Mouse (Mus musculus): ENCODE results near the gene Rsad2. TPM values are rescaled to one million over a fixed set of nuclear protein-coding genes. Genes with fewer than 3 reads are reported as not detected.

Gene Rsad2
- polyA plus RNA-seq, 1 experiment from 2014 or later: 0.58 TPM

DNA sequence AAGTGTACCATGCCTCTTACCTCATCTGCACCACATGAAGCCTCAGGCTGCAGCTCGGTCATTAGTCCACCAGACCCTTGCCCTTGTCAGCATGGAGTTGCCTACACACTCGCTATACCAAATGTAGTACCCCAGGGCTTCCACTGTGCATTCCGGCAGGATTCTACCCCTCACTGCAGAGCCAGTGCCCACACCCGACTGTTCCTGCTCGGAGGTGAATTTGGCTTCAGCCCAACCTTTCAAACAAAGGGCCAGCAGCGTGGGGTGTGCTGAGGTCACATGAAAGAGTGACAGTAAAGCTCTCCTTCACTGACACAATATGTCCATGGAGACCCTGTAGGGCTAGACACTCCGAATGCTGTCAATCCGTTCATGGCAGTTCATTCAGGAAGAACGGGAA, 47.5 kb downstream of the Rsad2 start:
- WGBS: 53% methylated on average over 9 of the region's 9 CpGs
- ATAC-seq (ENCODE audit: low FRiP score): no peak
- H3K4me1 ChIP-seq (replicated peaks; ENCODE audit: control insufficient read depth, insufficient read depth, low read length): peaks cover 32% of the 10 kb centered on the region

DNA sequence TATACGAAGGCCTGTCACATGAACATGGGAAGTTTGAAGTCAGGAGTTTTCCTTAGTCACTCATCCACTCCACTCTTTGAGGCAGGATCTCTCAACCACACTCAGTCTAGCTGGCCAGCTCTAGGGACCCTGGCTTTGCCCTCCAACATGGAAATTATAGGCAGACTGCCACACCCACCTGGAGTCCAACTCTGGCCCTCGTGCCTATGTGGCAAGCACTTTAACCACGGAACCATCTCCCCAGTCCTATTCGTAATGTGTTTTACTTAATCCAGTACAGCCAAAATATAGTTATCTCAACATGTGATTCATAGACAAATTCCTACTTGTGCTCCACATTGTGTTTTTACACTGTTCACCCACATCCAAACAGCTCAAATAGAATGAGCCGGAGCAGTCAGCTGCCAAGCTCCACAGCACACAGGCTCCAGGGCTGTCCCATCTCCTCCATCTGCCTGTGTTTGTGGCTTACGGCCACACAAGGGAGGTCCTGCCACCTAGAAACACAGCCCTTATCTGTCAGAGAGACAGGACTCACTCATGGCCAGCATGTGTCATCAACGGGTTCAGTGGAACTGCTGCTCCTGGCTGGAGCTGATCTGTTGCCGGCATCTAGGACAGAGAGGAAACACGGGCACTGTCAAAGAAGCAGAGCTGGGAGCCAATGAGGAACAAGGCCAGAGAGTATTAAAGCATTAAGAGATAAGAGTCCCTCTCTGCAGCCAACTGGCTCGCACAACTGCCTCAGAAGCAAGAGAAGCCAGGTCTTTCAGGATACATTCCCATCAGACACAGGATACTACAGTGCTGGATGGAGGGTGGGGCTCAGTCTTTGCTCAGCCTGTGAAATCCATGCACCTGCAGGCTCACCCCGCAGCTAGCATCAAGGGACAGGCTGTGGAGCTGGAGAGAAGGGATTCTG, 51.2 kb downstream of the Rsad2 start:
- Histone ChIP-seq H3K9ac (no peak overlapping the region), H3K27me3 (ENCODE audit: control insufficient read depth, insufficient read depth, low read length) (no peaks in the 10 kb centered on the region), H3K27ac (no peak overlapping the region), H3K9me3 (ENCODE audit: control insufficient read depth, low read length) (no peaks in the 10 kb centered on the region), H3K4me2 (replicated peaks) (no peak overlapping the region), H3K4me3 (replicated peaks; ENCODE audit: low read length) (no peak overlapping the region), H3K4me1 (replicated peaks; ENCODE audit: control insufficient read depth, insufficient read depth, low read length) (peaks cover 5% of the 10 kb centered on the region; the same call in 1 of the 2 replicates), H3K36me3 (replicated peaks; ENCODE audit: control insufficient read depth, insufficient read depth) (0 out of 2 replicates have a peak, but pooled peaks cover 9% of the 10 kb centered on the region)
- 88% methylated on average over 11 of the region's 11 CpGs for WGBS
- DNase-seq (ENCODE audit: low spot score): no peak
- no peak for ATAC-seq (ENCODE audit: low FRiP score)

More for the DNA sequence above, 47.5 kb downstream of the Rsad2 start:
- H3K36me3 ChIP-seq (replicated peaks; ENCODE audit: control insufficient read depth, insufficient read depth): 0 out of 2 replicates have a peak, but pooled peaks cover 9% of the 10 kb centered on the region
- no peak overlapping the region for H3K4me2 ChIP-seq (replicated peaks)
- H3K27me3 ChIP-seq (ENCODE audit: control insufficient read depth, insufficient read depth, low read length): no peaks in the 10 kb centered on the region
- DNase-seq (ENCODE audit: low spot score): no peak
- H3K27ac ChIP-seq: no peak overlapping the region
- H3K9me3 ChIP-seq (ENCODE audit: control insufficient read depth, low read length): no peaks in the 10 kb centered on the region
- H3K4me3 ChIP-seq (replicated peaks; ENCODE audit: low read length): no peak overlapping the region
- no peak overlapping the region for H3K9ac ChIP-seq

DNA sequence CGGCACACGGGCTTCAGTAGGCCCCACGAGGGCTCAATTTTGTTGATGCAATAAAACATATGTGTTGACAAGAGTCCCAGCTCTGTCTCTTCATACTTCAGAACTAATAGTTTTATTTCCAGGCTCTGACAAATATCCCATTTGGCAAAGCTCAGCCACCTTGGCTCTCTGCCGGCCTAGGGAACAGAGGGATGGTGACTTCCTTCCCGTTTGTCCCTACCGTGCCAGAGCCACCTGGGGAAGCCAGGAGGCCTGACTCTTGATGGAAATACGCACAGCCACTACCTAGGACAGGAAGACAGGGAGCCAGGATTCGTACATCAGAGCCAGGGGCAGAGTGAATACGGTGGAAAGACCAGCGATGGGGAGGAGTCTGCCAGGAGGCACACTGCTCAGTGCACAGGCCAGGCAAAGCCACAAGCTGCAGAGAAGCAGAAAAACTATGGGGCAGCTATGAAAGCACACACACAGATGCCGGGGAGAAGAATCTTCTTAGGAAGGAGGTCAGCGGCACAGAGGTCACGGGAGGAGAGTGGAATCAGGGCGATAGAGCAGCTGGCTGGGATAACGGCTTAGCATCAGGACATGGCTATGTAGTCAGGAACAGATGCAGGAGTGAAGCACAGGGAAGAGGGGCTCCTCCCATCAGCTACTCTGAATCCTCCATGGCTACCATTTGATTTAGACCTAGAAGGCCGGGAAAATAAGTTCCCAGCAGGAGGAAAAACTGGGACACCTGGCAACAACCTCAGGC, 52.7 kb downstream of the Rsad2 start:
- H3K27me3 ChIP-seq (ENCODE audit: control insufficient read depth, insufficient read depth, low read length): no peaks in the 10 kb centered on the region
- no peak overlapping the region for H3K4me2 ChIP-seq (replicated peaks)
- 83% methylated on average over 16 of the region's 16 CpGs for WGBS
- 0 out of 2 replicates have a peak, but pooled peaks cover under 1% of the 10 kb centered on the region for H3K4me1 ChIP-seq (replicated peaks; ENCODE audit: control insufficient read depth, insufficient read depth, low read length)
- H3K4me3 ChIP-seq (replicated peaks; ENCODE audit: low read length): no peak overlapping the region
- ATAC-seq (ENCODE audit: low FRiP score) (no peak), DNase-seq (ENCODE audit: low spot score) (no peak)
- 0 out of 2 replicates have a peak, but pooled peaks cover 8% of the 10 kb centered on the region for H3K36me3 ChIP-seq (replicated peaks; ENCODE audit: control insufficient read depth, insufficient read depth)
- H3K27ac ChIP-seq: no peak overlapping the region
- no peaks in the 10 kb centered on the region for H3K9me3 ChIP-seq (ENCODE audit: control insufficient read depth, low read length)
- H3K9ac ChIP-seq: no peak overlapping the region

DNA sequence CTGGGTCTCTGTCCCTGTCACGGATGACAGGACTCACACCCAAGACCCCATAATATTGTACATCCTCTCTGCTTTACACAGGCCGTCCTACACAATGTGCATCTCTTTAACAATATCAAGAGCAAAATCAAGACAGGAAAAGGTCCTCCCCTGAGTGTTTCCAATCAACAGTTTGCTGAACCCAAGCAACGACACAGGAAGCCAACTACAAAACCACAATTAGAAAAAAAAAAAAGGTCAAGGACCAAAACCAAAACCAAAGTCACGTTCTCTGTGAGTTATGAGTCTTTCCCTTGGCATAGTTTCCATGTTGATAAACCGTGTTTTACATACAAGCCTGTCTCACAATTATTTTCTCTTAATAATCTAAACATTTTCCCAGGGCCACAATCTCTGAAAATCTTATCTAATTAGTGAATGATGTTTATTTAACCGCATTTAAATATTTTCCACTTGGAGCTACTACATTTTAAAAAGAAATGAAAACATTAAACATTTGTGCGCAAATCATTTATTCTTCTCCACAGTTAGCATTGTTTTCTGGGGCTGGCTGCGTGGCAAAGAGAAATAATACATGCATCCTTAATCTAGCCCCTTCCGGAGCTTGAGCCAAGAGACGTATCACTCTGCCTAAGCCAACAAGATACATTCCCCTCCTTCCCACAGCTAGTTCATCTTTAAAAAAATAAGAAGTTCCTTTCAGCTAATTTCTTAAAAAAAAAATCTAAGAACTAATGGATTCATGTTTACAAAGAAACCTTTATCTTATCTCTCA, 54.4 kb downstream of the Rsad2 start:
- Histone ChIP-seq H3K4me2 (replicated peaks) (no peak overlapping the region), H3K27me3 (ENCODE audit: control insufficient read depth, insufficient read depth, low read length) (no peaks in the 10 kb centered on the region), H3K4me1 (replicated peaks; ENCODE audit: control insufficient read depth, insufficient read depth, low read length) (no peaks in the 10 kb centered on the region), H3K9me3 (ENCODE audit: control insufficient read depth, low read length) (no peaks in the 10 kb centered on the region), H3K27ac (no peak overlapping the region), H3K4me3 (replicated peaks; ENCODE audit: low read length) (no peak overlapping the region), H3K36me3 (replicated peaks; ENCODE audit: control insufficient read depth, insufficient read depth) (0 out of 2 replicates have a peak, but pooled peaks cover 6% of the 10 kb centered on the region), H3K9ac (no peak overlapping the region)
- DNase-seq (ENCODE audit: low spot score): no peak
- no peak for ATAC-seq (ENCODE audit: low FRiP score)
- 84% methylated on average over 10 of the region's 10 CpGs for WGBS

DNA sequence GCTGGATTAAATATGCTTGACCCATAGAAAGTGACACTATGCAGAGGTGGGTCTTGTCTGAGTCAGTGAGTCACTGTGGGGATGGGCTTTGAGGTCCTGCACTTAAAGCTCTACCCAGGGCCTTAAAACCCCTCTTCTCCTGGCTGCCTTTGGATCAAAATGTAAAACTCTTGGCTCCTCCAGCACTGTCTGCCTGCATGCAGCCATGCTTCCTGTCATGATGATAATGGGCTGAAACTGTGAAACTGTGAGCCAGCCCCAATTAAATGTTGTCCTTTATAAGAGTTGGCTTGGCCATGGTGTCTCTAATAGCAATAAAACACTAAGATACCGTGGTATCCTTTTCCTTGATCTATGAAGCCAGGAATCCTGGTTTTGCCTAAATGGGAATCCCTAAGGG, 55.0 kb downstream of the Rsad2 start:
- H3K9ac ChIP-seq: no peak overlapping the region
- no peak overlapping the region for H3K4me3 ChIP-seq (replicated peaks; ENCODE audit: low read length)
- H3K27me3 ChIP-seq (ENCODE audit: control insufficient read depth, insufficient read depth, low read length): no peaks in the 10 kb centered on the region
- DNase-seq (ENCODE audit: low spot score): no peak
- WGBS: 90% methylated on average over 1 of the region's 1 CpGs
- no peaks in the 10 kb centered on the region for H3K9me3 ChIP-seq (ENCODE audit: control insufficient read depth, low read length)
- H3K36me3 ChIP-seq (replicated peaks; ENCODE audit: control insufficient read depth, insufficient read depth): 0 out of 2 replicates have a peak, but pooled peaks cover 6% of the 10 kb centered on the region
- no peaks in the 10 kb centered on the region for H3K4me1 ChIP-seq (replicated peaks; ENCODE audit: control insufficient read depth, insufficient read depth, low read length)
- H3K4me2 ChIP-seq (replicated peaks): no peak overlapping the region
- ATAC-seq (ENCODE audit: low FRiP score): no peak
- H3K27ac ChIP-seq: no peak overlapping the region

DNA sequence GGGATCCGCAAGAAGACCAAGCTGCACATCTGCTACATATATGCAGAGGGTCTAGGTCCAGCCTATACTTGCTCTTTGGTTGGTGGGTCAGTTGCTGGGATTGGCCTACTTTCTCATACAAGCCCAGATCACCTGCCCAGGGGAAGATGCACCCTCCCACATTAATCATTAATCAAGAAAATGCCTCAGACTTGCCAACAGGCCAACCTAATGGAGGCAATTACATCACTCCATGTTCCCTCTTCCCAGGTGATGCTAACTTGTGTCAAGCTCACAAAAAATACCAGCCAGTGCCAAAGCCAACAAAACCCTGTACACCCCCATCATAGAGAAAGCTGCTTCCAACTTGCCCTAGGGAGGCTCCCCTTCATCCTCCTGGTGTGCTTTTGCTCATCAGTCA, 55.5 kb downstream of the Rsad2 start:
- H3K4me3 ChIP-seq (replicated peaks; ENCODE audit: low read length): no peak overlapping the region
- 100% methylated on average over 1 of the region's 1 CpGs for WGBS
- ATAC-seq (ENCODE audit: low FRiP score) (no peak), DNase-seq (ENCODE audit: low spot score) (no peak)
- no peak overlapping the region for H3K27ac ChIP-seq
- H3K9ac ChIP-seq: no peak overlapping the region
- 0 out of 2 replicates have a peak, but pooled peaks cover 6% of the 10 kb centered on the region for H3K36me3 ChIP-seq (replicated peaks; ENCODE audit: control insufficient read depth, insufficient read depth)
- H3K4me2 ChIP-seq (replicated peaks): no peak overlapping the region
- H3K4me1 ChIP-seq (replicated peaks; ENCODE audit: control insufficient read depth, insufficient read depth, low read length): no peaks in the 10 kb centered on the region
- H3K9me3 ChIP-seq (ENCODE audit: control insufficient read depth, low read length): no peaks in the 10 kb centered on the region
- H3K27me3 ChIP-seq (ENCODE audit: control insufficient read depth, insufficient read depth, low read length): no peaks in the 10 kb centered on the region

DNA sequence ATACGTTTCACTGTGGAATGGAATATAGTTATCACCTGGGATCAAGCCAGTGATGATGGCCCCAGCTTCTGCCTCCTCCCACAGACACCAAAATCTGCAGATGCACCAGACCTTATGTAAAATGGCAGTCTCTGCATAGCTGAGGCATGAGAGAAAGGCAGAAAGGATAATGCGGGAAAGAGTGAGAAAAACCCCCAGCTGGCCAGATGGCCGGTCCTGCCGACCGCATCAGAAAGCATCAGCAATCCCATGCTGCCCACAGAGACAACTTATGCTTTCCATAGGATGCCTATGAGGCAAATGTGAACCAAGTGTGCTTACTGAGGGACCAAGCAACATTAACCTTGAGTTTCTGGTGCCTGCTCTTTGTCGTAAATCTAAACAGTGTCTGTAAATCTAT, 56.9 kb downstream of the Rsad2 start:
- no peaks in the 10 kb centered on the region for H3K27me3 ChIP-seq (ENCODE audit: control insufficient read depth, insufficient read depth, low read length)
- no peak overlapping the region for H3K4me3 ChIP-seq (replicated peaks; ENCODE audit: low read length)
- no peak overlapping the region for H3K9ac ChIP-seq
- H3K4me2 ChIP-seq (replicated peaks): no peak overlapping the region
- no peak overlapping the region for H3K27ac ChIP-seq
- H3K36me3 ChIP-seq (replicated peaks; ENCODE audit: control insufficient read depth, insufficient read depth): 0 out of 2 replicates have a peak, but pooled peaks cover 3% of the 10 kb centered on the region
- no peak for DNase-seq (ENCODE audit: low spot score)
- no peaks in the 10 kb centered on the region for H3K9me3 ChIP-seq (ENCODE audit: control insufficient read depth, low read length)
- no peak for ATAC-seq (ENCODE audit: low FRiP score)
- 80% methylated on average over 6 of the region's 6 CpGs for WGBS
- peaks cover 8% of the 10 kb centered on the region for H3K4me1 ChIP-seq (replicated peaks; ENCODE audit: control insufficient read depth, insufficient read depth, low read length)

DNA sequence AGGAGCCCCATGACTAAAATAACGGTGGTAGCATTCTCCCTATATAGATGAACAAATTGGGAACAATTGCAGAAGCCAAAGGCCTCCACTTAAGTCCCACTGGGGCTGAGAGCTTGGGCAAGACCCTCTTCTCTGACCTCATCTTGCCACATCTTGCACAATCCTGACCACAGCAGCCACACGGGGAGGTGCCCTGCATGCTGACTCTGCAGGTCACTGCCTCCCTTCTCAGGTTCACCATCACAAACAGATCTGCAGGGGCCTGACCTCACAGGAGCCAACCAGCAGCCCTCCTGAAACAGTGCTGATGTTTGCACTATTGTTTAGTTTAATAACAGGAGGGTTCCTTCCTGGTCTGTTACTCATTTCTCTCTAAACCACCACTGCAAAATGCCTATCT, 57.7 kb downstream of the Rsad2 start:
- Histone ChIP-seq H3K27ac (no peak overlapping the region), H3K9ac (no peak overlapping the region), H3K4me3 (replicated peaks; ENCODE audit: low read length) (no peak overlapping the region), H3K27me3 (ENCODE audit: control insufficient read depth, insufficient read depth, low read length) (no peaks in the 10 kb centered on the region), H3K4me2 (replicated peaks) (no peak overlapping the region), H3K36me3 (replicated peaks; ENCODE audit: control insufficient read depth, insufficient read depth) (no peaks in the 10 kb centered on the region), H3K9me3 (ENCODE audit: control insufficient read depth, low read length) (no peaks in the 10 kb centered on the region), H3K4me1 (replicated peaks; ENCODE audit: control insufficient read depth, insufficient read depth, low read length) (peaks cover 16% of the 10 kb centered on the region)
- 70% methylated on average over 2 of the region's 2 CpGs for WGBS
- DNase-seq (ENCODE audit: low spot score): no peak
- no peak for ATAC-seq (ENCODE audit: low FRiP score)
